Mouse (Mus musculus): ENCODE measurements around the gene Ssbp3. TPM values are rescaled to one million over a fixed set of nuclear protein-coding genes. Genes with fewer than 3 reads are reported as not detected.

The Ssbp3 gene
- 22.8 and 26.2 TPM in 2 replicates for polyA plus RNA-seq (2012; rRNA removed)

GRCm38 (mm10) chr4:106910201-106911172 lies at the start of gene Ssbp3:
Gene Ssbp3 (plus strand): TSS chr4:106910701.

GRCm38 (mm10) chr4:107066252-107067124 lies 156.0 kb downstream of the Ssbp3 start, which contains the start of the genes Mrpl37 and Cyb5rl:
Gene Mrpl37 (minus strand): TSS chr4:107066868.
Gene Cyb5rl (plus strand): TSS chr4:107066988.

GRCm38 (mm10) chr4:107096841-107097373 lies 186.4 kb downstream of the Ssbp3 start, which contains the start of gene Cdcp2:
Gene Cdcp2 (plus strand): TSS chr4:107096891.

Other genes with a start within 250 kb of the Ssbp3 start
- 32.0 and 36.2 TPM in 2 replicates for gene Ttc4, start 231.8 kb upstream of the Ssbp3 start, polyA plus RNA-seq (2012; rRNA removed)
- gene Mroh7, start 179.8 kb upstream of the Ssbp3 start, polyA plus RNA-seq (2012; rRNA removed) = 0.37 and 0.46 TPM in 2 replicates
- 0.02 TPM in 1 of 2 replicates, not detected in the other for gene Fam151a, start 176.8 kb upstream of the Ssbp3 start, polyA plus RNA-seq (2012; rRNA removed)
- gene Acot11, start 105.7 kb upstream of the Ssbp3 start, polyA plus RNA-seq (2012; rRNA removed) = 1.8 and 1.9 TPM in 2 replicates
- gene Mrpl37, start 156.2 kb downstream of the Ssbp3 start, polyA plus RNA-seq (2012; rRNA removed) = 34.4 and 35.7 TPM in 2 replicates
- 2.4 and 2.9 TPM in 2 replicates for gene Cyb5rl, start 156.3 kb downstream of the Ssbp3 start, polyA plus RNA-seq (2012; rRNA removed)
- gene Cdcp2, start 186.2 kb downstream of the Ssbp3 start, polyA plus RNA-seq (2012; rRNA removed) = not detected in 2 replicates